Mouse (Mus musculus) yolk sac, embryonic 10.5 days (tissue): Measurements from ENCODE around the gene Nipa2.
"Not testable (repeated sequence)": the region's sequence is repeated elsewhere in the genome, so short reads cannot be mapped to it uniquely, and the experiment has no call there.

ENCODE experiments used
- DNase-seq: peaks from one replicate; pipeline ENCODE4 v3.0.0-alpha.2; 2017; ENCODE audit warnings: low spot score

The Nipa2 gene

GRCm38 (mm10) chr7:55935025-55935424 lies 27.3 kb downstream of the Nipa2 start:
- peak; percentile 67 for DNase-seq

GRCm38 (mm10) chr7:55928649-55929048 lies 33.6 kb downstream of the Nipa2 start:
- no peak for DNase-seq

GRCm38 (mm10) chr7:55927262-55927661 lies 35.0 kb downstream of the Nipa2 start:
- DNase-seq, result no peak

GRCm38 (mm10) chr7:55918365-55918764 lies 43.9 kb downstream of the Nipa2 start:
- not testable (repeated sequence) for DNase-seq

- DNase-seq, result no peak
Observed at GRCm38 (mm10) chr7:55912118-55912517, 50.2 kb downstream of the Nipa2 start.

GRCm38 (mm10) chr7:55911371-55911770 lies 50.9 kb downstream of the Nipa2 start:
- peak; percentile 70 for DNase-seq

- peak; percentile 25 for DNase-seq
Observed at GRCm38 (mm10) chr7:55910356-55910755, 51.9 kb downstream of the Nipa2 start.

- DNase-seq, result no peak
Observed at GRCm38 (mm10) chr7:55909519-55909918, 52.8 kb downstream of the Nipa2 start.

GRCm38 (mm10) chr7:55905449-55905848 lies 56.8 kb downstream of the Nipa2 start:
- DNase-seq, result no peak

GRCm38 (mm10) chr7:55903766-55904165 lies 58.5 kb downstream of the Nipa2 start:
- no peak for DNase-seq

- no peak for DNase-seq
Observed at GRCm38 (mm10) chr7:55891797-55892196, 70.5 kb downstream of the Nipa2 start.

GRCm38 (mm10) chr7:55890731-55891130 lies 71.5 kb downstream of the Nipa2 start:
- DNase-seq, result no peak

- no peak for DNase-seq
Observed at GRCm38 (mm10) chr7:55889996-55890395, 72.3 kb downstream of the Nipa2 start.

GRCm38 (mm10) chr7:55888603-55889002 lies 73.7 kb downstream of the Nipa2 start:
- DNase-seq, result no peak
